Mouse (Mus musculus): Measurements from ENCODE around the gene Afap1l2. TPM values are rescaled to one million over a fixed set of nuclear protein-coding genes. Genes with fewer than 3 reads are reported as not detected.

The Afap1l2 gene
- polyA plus RNA-seq, 1 experiment from 2014 or later = 1.7 TPM

DNA sequence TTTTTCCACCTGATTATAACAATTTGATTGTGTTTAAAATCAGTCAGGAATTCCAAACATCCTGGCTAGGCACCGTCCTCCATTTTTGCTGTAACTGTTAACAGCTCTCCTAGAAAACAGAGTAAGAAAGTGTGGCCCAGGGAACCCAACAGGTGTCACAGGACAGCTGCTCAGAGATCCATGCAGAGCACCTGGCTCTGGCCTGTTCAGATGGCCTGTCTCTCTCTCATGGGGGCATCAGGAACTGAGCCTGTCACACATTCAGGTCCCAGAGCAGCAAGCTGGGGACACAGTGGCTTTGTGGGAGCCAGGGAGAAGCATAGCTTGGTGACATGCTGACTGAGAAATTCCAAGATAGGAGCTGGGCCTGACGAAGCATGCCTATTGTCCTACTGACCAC lies 35.3 kb downstream of the Afap1l2 start:
- Histone ChIP-seq H3K36me3 (no peaks in the 10 kb centered on the region), H3K4me1 (peaks cover 38% of the 10 kb centered on the region), H3K9ac (no peak overlapping the region), H3K4me2 (no peak overlapping the region), H3K27ac (replicated peaks) (no peak overlapping the region), H3K4me3 (no peak overlapping the region), H3K27me3 (replicated peaks) (no peaks in the 10 kb centered on the region), H3K9me3 (no peaks in the 10 kb centered on the region)
- ATAC-seq (ENCODE audit: extremely low read depth, insufficient number of reproducible peaks, low FRiP score, low TSS enrichment) = no peak
- 48% methylated on average over 2 of the region's 2 CpGs for whole genome bisulfite sequencing

DNA sequence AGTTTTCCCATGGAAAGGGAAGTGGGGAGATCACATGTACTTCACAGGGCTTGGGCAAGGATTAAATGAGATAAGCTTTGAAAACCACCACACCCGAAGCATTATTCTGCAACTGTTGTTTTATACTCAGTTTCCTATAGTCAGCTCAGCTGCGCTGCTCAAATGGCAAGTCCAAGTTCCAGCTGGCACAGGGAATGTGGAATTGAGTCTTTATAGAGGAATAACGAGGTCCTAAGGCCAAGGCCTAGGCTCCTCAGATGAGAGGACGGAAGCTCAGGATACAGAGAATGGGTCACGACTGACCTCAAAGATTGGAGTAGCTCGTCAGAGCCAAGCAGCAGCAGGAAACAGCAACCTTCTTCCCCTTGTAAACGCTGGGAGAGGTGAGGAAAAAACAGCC lies 36.7 kb downstream of the Afap1l2 start:
- Histone ChIP-seq H3K9me3 (no peaks in the 10 kb centered on the region), H3K36me3 (no peaks in the 10 kb centered on the region), H3K4me1 (peaks cover 29% of the 10 kb centered on the region), H3K27ac (replicated peaks) (no peak overlapping the region), H3K4me2 (no peak overlapping the region), H3K9ac (no peak overlapping the region), H3K4me3 (no peak overlapping the region), H3K27me3 (replicated peaks) (no peaks in the 10 kb centered on the region)
- 70% methylated on average over 7 of the region's 7 CpGs for WGBS
- no peak for ATAC-seq (ENCODE audit: extremely low read depth, insufficient number of reproducible peaks, low FRiP score, low TSS enrichment)

DNA sequence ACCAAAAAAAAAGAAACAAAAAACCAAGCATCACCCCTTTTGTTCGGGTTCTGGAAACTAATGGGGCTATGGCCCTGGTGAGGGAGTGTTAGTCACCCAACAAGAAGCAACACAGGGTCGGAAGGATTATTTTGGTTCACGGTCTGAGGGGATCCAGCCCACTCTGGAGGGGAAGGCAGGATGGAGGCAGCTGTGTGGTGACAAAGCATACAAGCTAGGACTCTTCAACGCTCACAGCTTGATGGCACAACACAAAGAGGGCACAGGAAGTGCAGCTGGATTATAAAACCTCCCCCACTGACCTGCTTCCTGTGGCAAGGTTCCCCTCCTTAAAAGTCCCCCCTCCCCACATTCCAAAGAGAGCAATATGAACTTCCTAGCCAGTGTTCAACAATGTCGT lies 44.2 kb downstream of the Afap1l2 start:
- Histone ChIP-seq H3K9ac (no peak overlapping the region), H3K9me3 (no peaks in the 10 kb centered on the region), H3K27me3 (replicated peaks) (no peaks in the 10 kb centered on the region), H3K27ac (replicated peaks) (no peak overlapping the region), H3K4me3 (no peak overlapping the region), H3K36me3 (no peaks in the 10 kb centered on the region), H3K4me1 (peaks cover 17% of the 10 kb centered on the region), H3K4me2 (no peak overlapping the region)
- ATAC-seq (ENCODE audit: extremely low read depth, insufficient number of reproducible peaks, low FRiP score, low TSS enrichment) = no peak
- whole genome bisulfite sequencing = 60% methylated on average over 5 of the region's 5 CpGs

DNA sequence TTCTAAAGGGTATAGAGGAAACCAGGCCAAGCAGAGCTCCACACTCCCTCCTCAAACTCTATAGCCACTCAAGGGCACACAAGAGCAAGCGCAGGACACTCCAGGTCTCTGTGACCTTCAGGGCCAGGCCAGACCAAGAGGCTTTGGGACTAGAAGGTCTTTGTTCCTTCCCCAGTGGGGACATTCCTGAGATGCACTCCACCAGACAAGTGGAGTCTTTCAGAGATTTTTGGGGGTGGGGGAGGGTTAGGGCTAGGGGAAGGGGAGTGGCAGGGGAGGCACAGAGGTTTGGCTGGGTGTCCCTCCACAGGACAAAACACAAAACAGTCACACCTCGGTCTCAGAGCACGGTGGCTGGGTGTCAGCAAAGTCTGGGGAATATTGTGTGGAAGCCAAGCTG lies 48.4 kb downstream of the Afap1l2 start:
- Histone ChIP-seq H3K9ac (no peak overlapping the region), H3K4me2 (no peak overlapping the region), H3K27me3 (replicated peaks) (no peaks in the 10 kb centered on the region), H3K36me3 (no peaks in the 10 kb centered on the region), H3K4me1 (peaks cover 17% of the 10 kb centered on the region), H3K27ac (replicated peaks) (no peak overlapping the region), H3K4me3 (no peak overlapping the region), H3K9me3 (no peaks in the 10 kb centered on the region)
- WGBS = 50% methylated on average over 3 of the region's 3 CpGs
- no peak for ATAC-seq (ENCODE audit: extremely low read depth, insufficient number of reproducible peaks, low FRiP score, low TSS enrichment)

DNA sequence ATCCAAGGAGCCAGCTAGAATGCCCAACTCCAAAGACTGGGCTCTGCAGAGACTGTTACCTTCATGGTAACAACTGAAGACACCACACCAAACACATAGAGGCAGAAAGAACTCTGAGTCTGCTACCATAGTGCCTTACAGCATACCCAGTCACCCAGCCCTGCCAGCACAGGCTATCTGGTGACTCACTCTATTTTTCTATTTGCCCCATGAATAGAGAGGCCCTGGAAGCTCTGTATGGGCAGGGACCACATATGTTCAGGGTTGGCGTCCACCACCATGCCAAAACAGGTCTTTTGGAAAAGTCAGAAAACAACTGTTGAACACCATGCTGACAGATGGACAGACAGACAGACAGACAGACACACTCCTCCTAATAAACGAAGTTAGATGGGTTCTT lies 49.0 kb downstream of the Afap1l2 start:
- Histone ChIP-seq H3K27me3 (replicated peaks) (no peaks in the 10 kb centered on the region), H3K36me3 (no peaks in the 10 kb centered on the region), H3K9me3 (no peaks in the 10 kb centered on the region), H3K4me3 (no peak overlapping the region), H3K27ac (replicated peaks) (no peak overlapping the region), H3K4me1 (peaks cover 17% of the 10 kb centered on the region), H3K4me2 (no peak overlapping the region), H3K9ac (no peak overlapping the region)
- no peak for ATAC-seq (ENCODE audit: extremely low read depth, insufficient number of reproducible peaks, low FRiP score, low TSS enrichment)
- 74% methylated on average over 2 of the region's 2 CpGs for WGBS

DNA sequence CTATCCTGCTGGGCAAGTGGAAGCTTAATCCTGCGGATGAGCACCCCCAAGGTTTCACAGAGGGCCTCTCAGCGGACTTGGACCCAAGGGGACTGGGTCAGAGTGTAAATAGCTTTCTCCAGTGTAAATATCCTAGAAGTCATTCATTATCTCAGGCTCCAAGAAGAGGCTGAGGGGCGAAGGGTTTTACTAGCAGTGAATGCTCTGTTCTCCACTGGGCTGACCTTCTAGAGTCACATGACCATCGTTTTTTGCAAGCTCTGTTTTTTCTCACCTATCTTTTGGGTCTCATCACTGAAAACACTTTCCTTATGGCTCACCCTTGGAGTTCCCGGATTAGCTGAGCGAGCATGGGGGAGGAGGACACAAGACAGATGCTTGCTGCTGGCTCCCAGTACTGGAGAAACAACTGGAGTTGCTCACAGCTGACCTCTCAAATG lies 49.4 kb downstream of the Afap1l2 start:
- 39% methylated on average over 6 of the region's 6 CpGs for WGBS
- H3K4me3 ChIP-seq = no peak overlapping the region
- no peak for ATAC-seq (ENCODE audit: extremely low read depth, insufficient number of reproducible peaks, low FRiP score, low TSS enrichment)
- H3K4me2 ChIP-seq = no peak overlapping the region
- peaks cover 17% of the 10 kb centered on the region for H3K4me1 ChIP-seq
- H3K9me3 ChIP-seq = no peaks in the 10 kb centered on the region
- H3K27ac ChIP-seq (replicated peaks) = no peak overlapping the region
- H3K36me3 ChIP-seq = no peaks in the 10 kb centered on the region
- no peaks in the 10 kb centered on the region for H3K27me3 ChIP-seq (replicated peaks)
- no peak overlapping the region for H3K9ac ChIP-seq

DNA sequence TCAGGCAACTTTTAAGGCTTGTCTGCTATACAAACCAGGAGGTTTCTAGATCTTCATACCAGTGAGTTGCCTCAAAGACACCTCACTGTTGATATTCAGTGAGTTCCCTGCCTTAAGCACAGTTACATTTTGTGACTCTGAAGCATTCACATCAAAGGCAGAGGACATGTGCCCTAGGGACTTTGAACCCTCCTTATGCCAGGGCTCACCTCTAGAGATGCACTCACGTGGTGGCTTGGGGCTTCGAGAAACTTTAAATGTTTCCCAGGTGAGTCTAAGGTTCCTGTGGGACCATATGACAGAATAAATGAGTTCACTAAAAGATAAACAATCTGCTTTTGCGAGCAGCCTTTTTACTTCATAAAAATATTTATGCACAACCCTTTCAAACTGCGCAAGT lies 50.0 kb downstream of the Afap1l2 start:
- peaks cover 17% of the 10 kb centered on the region for H3K4me1 ChIP-seq
- 78% methylated on average over 4 of the region's 4 CpGs for WGBS
- H3K4me2 ChIP-seq = no peak overlapping the region
- ATAC-seq (ENCODE audit: extremely low read depth, insufficient number of reproducible peaks, low FRiP score, low TSS enrichment) = no peak
- H3K27me3 ChIP-seq (replicated peaks) = no peaks in the 10 kb centered on the region
- H3K9me3 ChIP-seq = no peaks in the 10 kb centered on the region
- H3K36me3 ChIP-seq = no peaks in the 10 kb centered on the region
- no peak overlapping the region for H3K27ac ChIP-seq (replicated peaks)
- no peak overlapping the region for H3K4me3 ChIP-seq
- no peak overlapping the region for H3K9ac ChIP-seq

DNA sequence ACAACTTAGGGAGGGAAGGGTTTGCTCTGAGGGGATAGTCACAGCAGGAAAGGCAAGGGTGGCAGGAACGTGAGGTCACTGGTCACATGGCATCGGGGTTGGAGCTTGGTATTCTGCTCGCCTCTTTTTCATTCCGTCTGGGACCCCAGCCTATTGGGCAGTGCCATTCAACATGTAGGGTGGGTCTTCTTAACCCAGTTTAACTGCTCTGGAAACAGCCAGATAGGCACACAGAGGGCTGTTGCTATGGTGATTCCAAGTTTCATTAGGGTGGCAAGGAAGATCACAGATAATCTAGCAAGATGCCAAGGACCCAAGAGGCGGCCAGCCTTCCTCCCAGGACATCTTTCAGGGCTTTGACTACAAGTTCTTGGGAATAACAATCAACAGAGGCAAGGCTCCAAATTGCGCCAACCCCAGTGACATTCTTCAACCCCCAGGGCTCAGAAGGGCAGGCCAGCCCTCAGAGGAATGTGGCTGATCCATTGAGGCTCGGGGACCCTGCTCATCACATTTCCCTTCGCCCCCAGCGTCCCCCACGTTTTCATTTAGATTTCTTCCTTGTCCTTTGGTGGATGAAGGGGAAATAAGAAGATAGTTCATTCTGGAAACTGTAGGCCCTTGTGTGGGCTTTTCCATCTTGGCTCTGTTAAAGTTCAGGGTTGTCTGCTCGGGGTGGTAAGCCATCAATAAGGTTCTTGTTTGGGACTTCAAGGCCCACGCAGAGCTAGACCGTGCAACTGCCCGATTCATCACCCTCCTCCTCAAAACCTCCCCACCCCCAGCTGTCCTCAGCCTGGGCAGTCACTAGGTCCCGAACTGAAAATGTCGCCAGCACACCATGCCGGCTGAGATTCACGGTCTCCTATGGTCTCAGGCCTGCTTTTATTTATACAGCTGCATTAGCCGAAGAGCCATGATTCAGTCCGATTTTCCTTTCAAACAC lies 52.2 kb downstream of the Afap1l2 start:
- Histone ChIP-seq H3K9ac (no peak overlapping the region), H3K27ac (replicated peaks) (no peak overlapping the region), H3K9me3 (no peaks in the 10 kb centered on the region), H3K4me1 (peaks cover 17% of the 10 kb centered on the region), H3K4me2 (no peak overlapping the region), H3K36me3 (no peaks in the 10 kb centered on the region), H3K27me3 (replicated peaks) (no peaks in the 10 kb centered on the region), H3K4me3 (no peak overlapping the region)
- no peak for ATAC-seq (ENCODE audit: extremely low read depth, insufficient number of reproducible peaks, low FRiP score, low TSS enrichment)
- 74% methylated on average over 20 of the region's 20 CpGs for WGBS

DNA sequence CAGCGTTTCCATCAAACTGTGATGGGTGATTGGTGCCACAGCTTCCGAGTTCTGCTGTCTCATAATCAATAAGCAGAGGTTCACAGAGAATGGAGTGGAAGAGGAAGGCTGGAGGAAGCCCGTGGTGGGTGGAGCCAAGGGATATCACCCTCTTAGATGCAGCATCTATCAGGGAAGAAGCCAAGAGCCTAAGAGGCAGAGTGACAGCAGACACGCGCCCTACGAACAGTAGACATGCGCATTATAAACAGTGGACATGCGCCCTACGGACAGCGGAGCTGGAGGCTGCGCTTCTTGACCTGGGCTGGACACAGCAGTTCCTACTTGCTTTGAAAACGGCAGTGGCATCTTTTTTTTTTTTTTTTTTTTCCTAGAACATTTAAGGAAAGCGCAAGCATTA lies 53.2 kb downstream of the Afap1l2 start:
- no peak for ATAC-seq (ENCODE audit: extremely low read depth, insufficient number of reproducible peaks, low FRiP score, low TSS enrichment)
- H3K9me3 ChIP-seq = no peaks in the 10 kb centered on the region
- H3K27ac ChIP-seq (replicated peaks) = no peak overlapping the region
- no peaks in the 10 kb centered on the region for H3K27me3 ChIP-seq (replicated peaks)
- H3K9ac ChIP-seq = no peak overlapping the region
- no peak overlapping the region for H3K4me2 ChIP-seq
- no peak overlapping the region for H3K4me3 ChIP-seq
- no peaks in the 10 kb centered on the region for H3K36me3 ChIP-seq
- 83% methylated on average over 13 of the region's 13 CpGs for WGBS
- H3K4me1 ChIP-seq = peaks cover 17% of the 10 kb centered on the region

DNA sequence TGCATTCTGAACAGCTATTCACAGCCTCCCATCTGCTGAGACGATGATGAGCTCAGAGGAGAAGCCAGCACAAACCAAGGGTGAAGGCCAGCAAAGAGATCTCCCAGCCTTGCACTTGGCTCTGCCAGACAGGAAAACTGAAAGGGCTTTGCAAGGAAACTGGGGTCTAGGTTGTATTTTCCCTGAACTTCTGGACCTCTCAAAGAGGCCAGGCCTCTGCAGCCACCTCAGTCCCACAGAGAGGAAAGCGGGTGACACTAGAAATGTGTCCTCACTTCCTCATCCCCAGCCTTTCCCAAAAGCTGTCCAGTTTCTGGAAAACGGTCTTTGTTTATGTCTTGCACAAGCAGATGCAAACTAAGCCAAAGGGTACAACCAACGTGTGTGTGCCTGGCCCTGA lies 54.2 kb downstream of the Afap1l2 start:
- H3K27me3 ChIP-seq (replicated peaks) = no peaks in the 10 kb centered on the region
- no peak for ATAC-seq (ENCODE audit: extremely low read depth, insufficient number of reproducible peaks, low FRiP score, low TSS enrichment)
- WGBS = 70% methylated on average over 4 of the region's 4 CpGs
- no peak overlapping the region for H3K4me3 ChIP-seq
- H3K27ac ChIP-seq (replicated peaks) = no peak overlapping the region
- no peak overlapping the region for H3K4me2 ChIP-seq
- H3K9me3 ChIP-seq = no peaks in the 10 kb centered on the region
- H3K9ac ChIP-seq = no peak overlapping the region
- H3K4me1 ChIP-seq = peaks cover 10% of the 10 kb centered on the region
- no peaks in the 10 kb centered on the region for H3K36me3 ChIP-seq

DNA sequence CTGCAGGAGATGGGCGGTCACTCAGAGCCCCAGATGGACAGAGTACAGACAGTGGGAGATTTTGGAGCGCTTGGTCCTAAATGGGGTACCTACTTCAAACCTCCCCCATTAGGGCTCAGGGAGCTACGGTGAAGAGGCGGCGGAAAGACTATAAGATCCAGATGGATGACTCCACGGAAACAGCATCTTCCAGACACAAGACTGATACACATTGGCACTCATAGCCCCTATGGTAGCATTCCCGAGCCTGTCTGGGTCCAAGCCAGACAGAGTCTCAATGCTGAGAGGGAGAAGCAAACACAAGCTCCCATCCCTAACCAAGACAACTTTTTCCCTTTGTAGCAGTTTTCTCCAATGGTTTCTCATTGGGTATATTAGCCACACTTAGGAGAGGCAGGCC lies 57.2 kb downstream of the Afap1l2 start:
- WGBS = 78% methylated on average over 7 of the region's 7 CpGs
- H3K27me3 ChIP-seq (replicated peaks) = no peaks in the 10 kb centered on the region
- H3K9ac ChIP-seq = no peak overlapping the region
- no peak overlapping the region for H3K4me3 ChIP-seq
- peaks cover 5% of the 10 kb centered on the region; the same call in 1 of the 2 replicates for H3K4me1 ChIP-seq
- H3K27ac ChIP-seq (replicated peaks) = no peak overlapping the region
- no peaks in the 10 kb centered on the region for H3K9me3 ChIP-seq
- no peak overlapping the region for H3K4me2 ChIP-seq
- no peak for ATAC-seq (ENCODE audit: extremely low read depth, insufficient number of reproducible peaks, low FRiP score, low TSS enrichment)
- no peaks in the 10 kb centered on the region for H3K36me3 ChIP-seq

DNA sequence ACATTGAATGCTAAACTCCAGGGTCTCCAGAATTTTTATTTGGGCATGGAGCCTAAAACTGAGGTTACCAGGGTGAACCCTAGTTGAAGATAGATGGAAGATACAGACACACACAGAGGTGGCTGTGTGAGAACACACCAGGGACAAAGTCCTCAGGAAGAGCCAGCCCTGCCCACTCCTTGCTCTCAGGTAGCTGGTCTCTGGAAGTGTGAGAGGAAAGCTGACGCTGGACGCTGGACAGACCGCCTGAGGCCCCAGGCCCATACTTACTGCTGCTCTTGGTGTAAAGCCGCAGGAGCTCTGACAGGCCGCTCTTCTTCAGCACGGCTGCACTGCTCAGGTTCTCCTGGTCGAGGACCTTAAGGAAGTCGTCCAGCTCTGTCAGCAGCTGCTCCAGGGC lies 58.2 kb downstream of the Afap1l2 start:
- H3K9ac ChIP-seq = no peak overlapping the region
- H3K4me2 ChIP-seq = no peak overlapping the region
- 57% methylated on average over 8 of the region's 8 CpGs for WGBS
- H3K27ac ChIP-seq (replicated peaks) = no peak overlapping the region
- peaks cover 5% of the 10 kb centered on the region; the same call in 1 of the 2 replicates for H3K4me1 ChIP-seq
- no peaks in the 10 kb centered on the region for H3K27me3 ChIP-seq (replicated peaks)
- no peaks in the 10 kb centered on the region for H3K36me3 ChIP-seq
- no peaks in the 10 kb centered on the region for H3K9me3 ChIP-seq
- no peak overlapping the region for H3K4me3 ChIP-seq
- no peak for ATAC-seq (ENCODE audit: extremely low read depth, insufficient number of reproducible peaks, low FRiP score, low TSS enrichment)

All from heart, embryonic 13.5 days (tissue).